Mouse (Mus musculus) cortical plate, adult 2 months (tissue): ENCODE measurements around the gene Tbx20.

Experiments used
- CTCF ChIP-seq: fragments of 200-500 bp; IDR thresholded peaks from 2 replicates; pipeline ENCODE4 v1.5.1; 2011; ENCODE audit warnings: mild to moderate bottlenecking, control low read depth, low read length; ENCODE audit not compliant: insufficient read depth; ENCODE audit errors: extremely low read depth
- POLR2A ChIP-seq: fragments of 200-500 bp; IDR thresholded peaks from 2 replicates; pipeline ENCODE4 v1.6.1; 2011; ENCODE audit warnings: mild to moderate bottlenecking, low read length, control low read depth; ENCODE audit not compliant: insufficient read depth; ENCODE audit errors: extremely low read depth

DNA sequence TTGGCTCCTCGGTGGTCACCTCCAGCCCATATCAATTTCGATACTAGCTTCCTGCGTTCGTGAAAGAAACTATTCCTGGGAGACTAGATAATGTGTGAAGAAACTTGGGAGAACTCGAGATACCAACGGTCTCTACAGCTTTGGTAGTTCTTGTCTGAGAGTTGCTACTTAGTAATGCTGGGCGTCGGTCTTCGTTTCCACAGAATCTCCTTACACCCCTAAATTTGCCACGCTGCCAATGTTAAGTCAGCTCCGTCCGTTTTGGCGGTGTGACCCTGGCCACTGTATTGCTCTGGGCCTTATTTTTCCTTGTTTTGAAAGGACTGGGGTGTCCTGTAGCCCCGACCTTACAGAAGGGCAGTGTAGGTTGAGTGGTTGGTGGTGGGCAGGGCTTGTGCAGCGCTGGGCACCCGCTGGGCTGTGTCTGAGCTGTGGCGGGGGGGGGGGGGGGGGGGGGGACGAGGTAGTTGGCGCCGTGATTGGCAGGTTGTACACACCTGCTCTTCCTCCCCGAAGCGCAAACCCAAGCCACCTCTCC, 6.4 kb upstream of the Tbx20 start:
- no peak for TF ChIP-seq CTCF
- TF ChIP-seq POLR2A = no peak
